Mouse (Mus musculus): ENCODE results near the gene Utp14b. TPM values are rescaled to one million over a fixed set of nuclear protein-coding genes. Genes with fewer than 3 reads are reported as not detected.

Utp14b gene
- total and polyA plus RNA-seq, 3 experiments, result 6.5 to 9.6 TPM; not detected in 1

- no peak for TF ChIP-seq EP300 (IDR thresholded peaks at IDR 0.05; ENCODE audit: low read depth in 1 of 2, low read length in 2 of 2)
- no peak for TF ChIP-seq HCFC1 (IDR thresholded peaks at IDR 0.05; ENCODE audit: low read depth, low read length)
- no peak for TF ChIP-seq ZMIZ1 (IDR thresholded peaks at IDR 0.05; ENCODE audit: low read depth, low read length)
- no peak for TF ChIP-seq CTCF (IDR thresholded peaks at IDR 0.05 in 2 of 3, conservative IDR thresholded peaks at IDR 0.05 in 1 of 3; ENCODE audit: control insufficient read depth in 1 of 3, insufficient read depth in 1 of 3, low read depth in 2 of 3, low read length in 3 of 3, poor library complexity in 1 of 3, severe bottlenecking in 1 of 3)
- H3K27ac ChIP-seq (ENCODE audit: control insufficient read depth, low read depth, low read length), result no peak overlapping the region
- H3K4me3 ChIP-seq (ENCODE audit: control insufficient read depth in 1 of 2, insufficient read depth in 1 of 2, low read depth in 2 of 2, low read length in 2 of 2), result no peak overlapping the region
- H3K9ac ChIP-seq (ENCODE audit: control insufficient read depth, low read depth, low read length, poor library complexity, severe bottlenecking), result no peak overlapping the region
- H3K4me1 ChIP-seq (ENCODE audit: control insufficient read depth in 1 of 2, insufficient read depth in 2 of 2, low read length in 2 of 2), result no peaks in the 10 kb centered on the region
- DNase-seq (ENCODE audit: low read depth, low spot score), result no peak
- H3K79me2 ChIP-seq (ENCODE audit: control insufficient read depth, insufficient read depth, low read length, poor library complexity), result no peaks in the 10 kb centered on the region
- no peaks in the 10 kb centered on the region for H3K27me3 ChIP-seq (ENCODE audit: control insufficient read depth in 1 of 2, insufficient read depth in 2 of 2, low read length in 2 of 2)
- no peaks in the 10 kb centered on the region for H3K36me3 ChIP-seq (ENCODE audit: control insufficient read depth in 1 of 2, insufficient read depth in 2 of 2, low read length in 2 of 2)
- H3K9me3 ChIP-seq (replicated peaks; ENCODE audit: insufficient read depth, low read length), result no peaks in the 10 kb centered on the region
Measured at GRCm38 (mm10) chr1:78710613-78711329, 52.9 kb downstream of the Utp14b start.

Other genes with a start within 250 kb of the Utp14b start
- 113 and 119 TPM in 2 replicates for gene Farsb, start 169.1 kb upstream of the Utp14b start, total RNA-seq (2012; rRNA removed)
- 100 to 1,000 TPM; 122 to 154 TPM for gene Farsb, start 169.1 kb upstream of the Utp14b start, polyA plus RNA-seq (2012; ENCODE audit: insufficient read depth in 1 of 2, insufficient read length in 2 of 2, low read depth in 1 of 2, low replicate concordance in 2 of 2, missing spikeins in 1 of 2)
- gene Mogat1, start 147.0 kb upstream of the Utp14b start, total RNA-seq (2012; rRNA removed), result not detected in 2 replicates
- gene Mogat1, start 147.0 kb upstream of the Utp14b start, polyA plus RNA-seq (2012; ENCODE audit: insufficient read depth in 1 of 2, insufficient read length in 2 of 2, low read depth in 1 of 2, low replicate concordance in 2 of 2, missing spikeins in 1 of 2), result not detected
- not detected in 2 replicates for gene BC035947, start 145.9 kb upstream of the Utp14b start, total RNA-seq (2012; rRNA removed)
- not detected for gene BC035947, start 145.9 kb upstream of the Utp14b start, polyA plus RNA-seq (2012; ENCODE audit: insufficient read depth in 1 of 2, insufficient read length in 2 of 2, low read depth in 1 of 2, low replicate concordance in 2 of 2, missing spikeins in 1 of 2)
- 32.9 and 39.4 TPM in 2 replicates for gene Acsl3, start 213 bp upstream of the Utp14b start, total RNA-seq (2012; rRNA removed)
- gene Acsl3, start 213 bp upstream of the Utp14b start, polyA plus RNA-seq (2012; ENCODE audit: insufficient read depth in 1 of 2, insufficient read length in 2 of 2, low read depth in 1 of 2, low replicate concordance in 2 of 2, missing spikeins in 1 of 2), result 10 to 100 TPM in 1 of 2 experiments, not detected in 1; 38.9 TPM
- not detected in 2 replicates for gene Kcne4, start 158.7 kb downstream of the Utp14b start, total RNA-seq (2012; rRNA removed)
- not detected for gene Kcne4, start 158.7 kb downstream of the Utp14b start, polyA plus RNA-seq (2012; ENCODE audit: insufficient read depth in 1 of 2, insufficient read length in 2 of 2, low read depth in 1 of 2, low replicate concordance in 2 of 2, missing spikeins in 1 of 2)

Data from MEL (cell line).